Mouse (Mus musculus) stomach, postnatal 0 days (tissue): ENCODE data around the gene Ext2.

Experiments
- CTCF ChIP-seq: IDR thresholded peaks from 2 replicates; pipeline ENCODE4 v1.5.1; 2016; ENCODE audit warnings: antibody characterized with exemption, low read depth, mild to moderate bottlenecking, moderate library complexity
- EP300 ChIP-seq: optimal IDR thresholded peaks from 2 replicates; pipeline ENCODE3; 2016; ENCODE audit warnings: antibody characterized with exemption

DNA sequence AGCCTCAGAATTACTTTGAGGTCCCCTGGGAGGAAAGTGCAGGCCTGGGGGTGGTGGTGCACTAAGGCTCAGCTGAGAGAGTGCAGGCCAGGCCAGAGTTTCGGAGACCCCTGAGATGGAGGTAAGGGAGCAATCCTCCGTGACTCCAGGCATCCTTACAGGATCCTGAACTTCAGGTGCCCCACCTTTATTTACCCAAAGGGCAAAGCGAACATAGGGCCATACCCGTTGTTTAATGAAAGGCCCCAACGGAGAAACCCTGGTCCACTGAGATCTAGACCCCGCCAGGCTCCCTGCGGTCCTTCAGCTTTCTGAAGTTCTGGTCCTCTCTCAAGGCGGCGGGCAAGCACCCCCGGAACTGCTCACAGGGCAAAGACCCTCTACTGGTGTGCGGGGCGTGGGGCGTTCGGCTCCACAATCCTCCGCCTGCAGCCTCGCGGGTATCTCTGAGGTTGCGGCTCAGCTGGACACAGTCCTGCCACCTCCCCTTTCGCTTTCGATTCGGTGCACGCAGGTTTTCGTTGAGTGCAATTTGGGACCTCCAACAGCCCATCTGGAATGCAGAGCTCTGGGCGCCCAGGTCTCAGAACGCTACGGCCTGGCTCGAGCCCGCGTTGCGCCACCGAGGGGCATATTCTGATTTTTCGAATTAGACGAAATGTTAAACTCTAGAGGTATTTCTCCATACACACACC lies 176.6 kb downstream of the Ext2 start:
- TF ChIP-seq CTCF (no peak), EP300 (no peak)
